Mouse (Mus musculus) thymus, adult 2 months (tissue): ENCODE data around the gene Aff1.

Experiments
- CTCF ChIP-seq: fragments of 200-500 bp; IDR thresholded peaks from 2 replicates; pipeline ENCODE4 v1.5.1; 2012; ENCODE audit warnings: mild to moderate bottlenecking, control low read depth, low read length, moderate library complexity, borderline replicate concordance; ENCODE audit not compliant: control insufficient read depth, poor library complexity, insufficient read depth; ENCODE audit errors: extremely low read depth
- POLR2A ChIP-seq: fragments of 200-500 bp; IDR thresholded peaks from 2 replicates; pipeline ENCODE4 v1.6.1; 2012; ENCODE audit warnings: mild to moderate bottlenecking, low read length, control low read depth, moderate library complexity; ENCODE audit not compliant: control insufficient read depth, poor library complexity, insufficient read depth; ENCODE audit errors: extremely low read depth

DNA sequence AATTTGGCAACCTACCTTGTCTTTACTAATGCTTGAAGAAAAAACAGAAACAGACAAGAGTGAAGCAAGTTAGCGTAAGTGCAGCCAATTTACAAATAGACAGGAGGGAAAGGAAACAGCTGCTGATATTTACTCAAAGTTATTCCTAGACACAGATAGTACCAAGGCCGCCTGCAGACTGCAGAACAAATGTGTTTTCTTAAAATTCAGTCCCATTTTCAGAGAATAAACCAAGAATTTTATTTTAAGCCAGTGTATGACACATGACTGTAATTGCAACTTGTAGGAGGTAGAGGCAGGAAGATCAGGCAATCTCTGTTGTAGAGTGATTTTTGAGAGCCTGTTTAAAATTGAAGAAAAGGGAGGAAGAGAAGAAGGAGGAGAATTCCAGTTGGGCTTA, 19.7 kb downstream of the Aff1 start:
- TF ChIP-seq CTCF, result no peak
- no peak for TF ChIP-seq POLR2A
